Mouse (Mus musculus) large intestine, adult 2 months (tissue): ENCODE data around the gene Esrp2. TPM values are rescaled to one million over a fixed set of nuclear protein-coding genes. Genes with fewer than 3 reads are reported as not detected.

Experiments
- DNase-seq: peaks from one replicate; pipeline ENCODE4 v3.0.0-alpha.2; 2012; ENCODE audit warnings: low read depth, low spot score
- WGBS: fragments of 180-500 bp; shearing (Covaris S2); methylation state at CpG from one replicate; pipeline ENCODE4 v1.1.7; 2018; 5-methylcytosine and 5-hydroxymethylcytosine counted together
- polyA plus RNA-seq: library from polyadenylated mRNA; depleted of rRNA; stranded (reverse); fragments of >200 nt; gene quantifications from 2 replicates; pipeline ENCODE4 v1.2.3, GENCODE M21; 2012; rRNA removed

Gene Esrp2
- polyA plus RNA-seq: 19.4 and 32.1 TPM in 2 replicates

DNA sequence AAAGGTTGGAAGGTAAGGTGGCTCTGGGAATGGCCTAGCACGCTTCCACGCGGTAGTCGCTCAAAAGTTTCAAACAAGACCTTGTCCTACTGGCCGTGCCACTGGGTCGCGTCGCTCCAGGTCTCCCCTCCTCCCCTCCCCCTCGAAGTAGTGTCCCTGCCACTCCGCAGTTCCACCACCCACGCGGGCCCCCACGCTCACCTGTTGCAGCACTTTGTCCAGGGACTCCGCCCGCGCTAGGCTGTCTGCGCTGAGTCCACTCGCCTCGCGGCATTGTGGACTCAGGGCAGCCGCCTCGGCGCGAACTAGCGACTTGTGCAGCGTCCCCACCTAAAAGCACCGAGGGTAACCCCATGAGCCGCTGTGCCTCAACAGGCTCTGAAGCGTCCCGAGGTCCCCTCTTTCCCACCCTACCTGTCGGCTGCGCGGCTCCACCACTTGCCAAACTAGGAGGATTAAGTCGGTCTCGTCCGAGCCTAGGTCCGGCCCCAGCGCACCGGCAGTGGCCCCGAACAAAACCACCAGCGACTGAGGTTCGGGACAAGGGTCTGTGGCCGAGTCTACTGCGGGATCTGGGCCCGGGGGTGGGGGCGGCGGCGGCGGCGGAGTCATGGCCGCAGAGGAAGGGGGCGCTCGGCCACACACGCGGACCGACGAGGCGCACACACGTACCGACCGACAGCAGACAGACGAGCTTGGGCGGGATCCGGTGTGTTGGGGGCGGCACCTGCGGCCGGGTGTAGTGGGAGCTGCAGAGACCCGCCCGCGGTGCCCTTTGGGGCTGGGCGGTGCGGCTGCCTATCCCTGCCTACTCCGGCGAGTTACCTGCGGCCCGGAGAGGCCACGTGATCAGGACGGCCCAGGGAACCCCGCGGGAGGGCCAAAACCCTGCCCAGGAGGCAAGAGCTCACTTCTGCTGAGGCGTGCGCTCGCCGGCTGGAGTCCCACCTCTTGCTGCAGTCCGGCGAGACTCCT lies at the start of gene Esrp2:
Esrp2 (minus strand) TSS at position 819 of the 975 bp plus-strand sequence.
- DNase-seq: no peak
- WGBS: under 1% methylated on average over 86 of the region's 86 CpGs

DNA sequence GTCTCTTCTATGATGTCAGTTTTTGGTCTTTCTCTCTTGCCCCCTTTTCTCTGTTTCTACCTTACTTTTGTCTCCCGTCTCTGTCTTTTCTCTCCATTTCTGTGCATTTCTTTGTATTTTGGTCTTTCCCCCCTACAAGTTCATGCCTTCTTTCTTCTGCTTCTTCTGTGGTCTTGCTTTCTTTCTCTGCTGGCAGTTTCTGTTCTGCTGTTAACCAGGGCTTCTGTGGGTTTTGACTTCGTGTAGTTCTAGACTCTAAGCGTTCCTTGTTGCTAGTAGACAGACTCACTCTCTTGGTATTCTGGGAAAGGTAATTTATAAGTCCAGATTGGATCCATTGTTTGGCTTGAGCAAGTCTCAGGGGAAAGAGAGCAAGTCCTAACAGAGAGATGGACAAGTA lies 49.6 kb upstream of the Esrp2 start:
- no peak for DNase-seq
- WGBS: 89% methylated on average over 3 of the region's 3 CpGs

DNA sequence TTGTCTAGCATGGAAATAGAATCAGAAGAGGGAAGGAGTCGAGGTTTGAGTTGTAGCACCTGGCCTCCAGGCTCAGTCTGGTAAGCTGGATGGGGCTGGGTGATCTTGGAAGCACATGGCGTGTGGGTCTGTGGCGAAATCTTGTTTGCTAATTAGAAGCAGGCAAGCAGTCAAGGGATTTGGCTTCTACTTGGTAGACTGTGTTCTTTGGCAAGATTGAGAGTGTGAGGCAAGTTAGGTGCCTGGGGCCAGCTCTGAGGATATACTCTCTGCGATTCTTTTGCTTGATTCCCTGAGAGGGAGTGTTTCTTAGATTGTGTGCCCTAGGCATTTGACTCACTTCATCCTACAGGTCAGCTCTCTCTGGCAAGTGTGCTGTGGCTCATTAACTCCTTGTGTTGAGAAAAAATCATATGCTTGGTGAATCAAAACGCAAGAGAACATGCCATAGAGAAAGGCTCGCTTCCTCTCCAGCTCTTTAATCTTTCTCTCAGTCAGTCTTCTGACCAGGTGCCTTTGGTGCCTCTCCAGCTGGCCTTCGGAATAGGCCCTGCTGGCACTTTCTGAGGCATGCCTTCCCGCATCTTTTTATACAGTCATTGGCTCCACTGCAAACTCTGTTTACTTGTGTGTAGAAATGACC lies 49.0 kb upstream of the Esrp2 start:
- no peak for DNase-seq
- WGBS: 83% methylated on average over 8 of the region's 8 CpGs

DNA sequence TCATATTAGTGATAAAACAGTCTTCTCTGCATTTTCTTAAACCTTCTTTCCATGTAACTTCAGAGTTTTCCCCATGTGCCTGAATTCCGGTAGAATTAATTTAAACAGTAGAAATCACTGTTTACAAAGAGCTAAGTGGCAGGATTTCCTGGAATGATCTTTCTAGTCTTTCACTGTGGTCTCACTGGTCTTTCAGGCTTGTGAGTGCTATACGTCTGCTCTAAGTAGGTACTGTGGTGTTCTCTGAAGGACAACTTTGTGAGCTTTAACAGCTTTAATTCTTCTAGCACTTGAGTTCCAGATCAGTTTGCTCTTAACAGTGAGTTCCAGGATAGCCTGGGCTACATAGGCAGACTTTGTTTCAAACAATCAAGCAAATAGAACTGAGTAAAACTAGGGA lies 41.7 kb upstream of the Esrp2 start:
- DNase-seq: no peak
- WGBS: 59% methylated on average over 2 of the region's 2 CpGs

DNA sequence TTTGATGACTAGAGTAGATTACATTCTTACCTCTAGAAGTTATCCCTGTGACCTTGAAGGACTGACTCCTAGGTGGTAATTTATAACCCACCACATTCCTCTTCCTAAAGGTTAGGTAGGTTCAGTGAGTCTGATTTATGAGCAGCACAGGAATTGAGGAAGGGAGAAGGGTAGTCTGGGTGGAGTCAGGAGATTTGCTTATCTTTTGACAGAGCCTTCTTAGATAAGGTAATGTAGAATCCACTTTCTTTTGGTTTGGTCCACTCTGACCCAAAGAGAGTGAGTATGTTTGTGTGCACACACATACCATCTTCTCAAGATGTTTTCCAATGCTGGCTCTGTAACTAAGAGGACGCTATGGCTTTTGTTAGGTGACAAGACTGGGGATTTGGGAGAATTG lies 40.8 kb upstream of the Esrp2 start:
- DNase-seq: no peak
- 74% methylated on average over 1 of the region's 1 CpGs for WGBS

DNA sequence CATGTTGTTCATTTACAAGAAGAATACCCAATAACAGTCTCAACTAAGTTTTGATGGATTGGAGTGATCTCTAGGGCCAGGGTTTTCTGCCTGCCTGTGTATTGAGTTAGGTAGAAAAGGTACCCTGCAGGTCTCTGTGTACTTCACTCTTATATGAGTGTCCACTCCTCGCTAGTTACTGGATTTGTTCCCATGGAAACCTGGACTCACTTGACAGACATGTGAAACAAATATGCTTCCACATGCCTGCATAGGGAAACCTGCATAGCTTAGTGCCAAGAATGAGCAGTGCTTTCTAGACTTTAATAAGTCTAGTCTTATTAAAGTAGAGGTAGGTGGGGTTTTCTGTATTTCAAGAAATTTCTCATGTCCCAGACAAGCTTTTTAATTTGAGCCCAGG lies 40.1 kb upstream of the Esrp2 start:
- no peak for DNase-seq
- WGBS: 38% methylated on average over 1 of the region's 1 CpGs

DNA sequence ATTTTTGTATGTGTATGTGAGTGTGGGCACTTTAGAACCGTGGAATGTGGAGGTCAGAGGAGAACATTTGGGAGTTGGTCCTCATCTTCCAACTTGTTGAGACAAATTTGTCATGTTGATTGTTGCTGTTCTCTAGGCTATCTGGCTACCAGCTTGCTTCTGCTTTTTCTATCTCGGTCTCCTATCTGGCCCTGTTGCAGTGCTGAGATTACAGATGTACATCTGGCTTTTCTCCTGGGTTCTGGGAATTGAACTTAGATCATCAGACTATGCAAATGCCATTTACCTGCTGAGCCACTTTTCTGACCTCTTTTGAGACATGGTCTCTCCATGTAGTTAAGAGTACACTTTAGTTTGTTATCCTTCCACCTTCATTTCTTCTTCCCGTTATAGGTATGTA lies 36.8 kb upstream of the Esrp2 start:
- DNase-seq: no peak
- WGBS: 85% methylated on average over 3 of the region's 3 CpGs

DNA sequence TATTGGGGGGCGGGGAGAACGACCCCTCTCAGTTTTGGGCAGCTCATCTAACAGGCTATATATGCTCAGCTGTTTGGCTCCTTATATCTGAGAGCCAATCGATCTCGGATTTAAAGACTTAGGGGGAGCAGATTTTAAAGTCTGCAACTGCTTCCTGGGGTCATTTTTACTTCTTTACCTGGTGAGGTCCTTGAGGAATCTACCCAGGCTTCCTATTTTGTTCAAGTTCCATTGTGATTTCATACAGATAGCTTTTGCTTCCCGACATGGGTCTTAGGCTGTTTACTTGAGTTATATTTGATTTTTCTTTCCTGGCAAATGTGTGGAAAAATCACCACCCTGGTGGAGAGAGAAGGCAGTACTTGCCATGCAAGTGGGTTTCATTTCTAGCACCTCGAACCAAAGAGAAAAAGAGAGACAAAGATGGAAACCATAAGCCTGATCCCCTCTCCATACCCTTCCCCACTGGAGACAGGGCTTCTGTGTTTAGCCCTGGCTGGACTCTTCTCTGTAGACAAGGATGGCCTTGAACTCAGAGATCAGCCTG lies 33.2 kb upstream of the Esrp2 start:
- no peak for DNase-seq
- 17% methylated on average over 6 of the region's 6 CpGs for WGBS

DNA sequence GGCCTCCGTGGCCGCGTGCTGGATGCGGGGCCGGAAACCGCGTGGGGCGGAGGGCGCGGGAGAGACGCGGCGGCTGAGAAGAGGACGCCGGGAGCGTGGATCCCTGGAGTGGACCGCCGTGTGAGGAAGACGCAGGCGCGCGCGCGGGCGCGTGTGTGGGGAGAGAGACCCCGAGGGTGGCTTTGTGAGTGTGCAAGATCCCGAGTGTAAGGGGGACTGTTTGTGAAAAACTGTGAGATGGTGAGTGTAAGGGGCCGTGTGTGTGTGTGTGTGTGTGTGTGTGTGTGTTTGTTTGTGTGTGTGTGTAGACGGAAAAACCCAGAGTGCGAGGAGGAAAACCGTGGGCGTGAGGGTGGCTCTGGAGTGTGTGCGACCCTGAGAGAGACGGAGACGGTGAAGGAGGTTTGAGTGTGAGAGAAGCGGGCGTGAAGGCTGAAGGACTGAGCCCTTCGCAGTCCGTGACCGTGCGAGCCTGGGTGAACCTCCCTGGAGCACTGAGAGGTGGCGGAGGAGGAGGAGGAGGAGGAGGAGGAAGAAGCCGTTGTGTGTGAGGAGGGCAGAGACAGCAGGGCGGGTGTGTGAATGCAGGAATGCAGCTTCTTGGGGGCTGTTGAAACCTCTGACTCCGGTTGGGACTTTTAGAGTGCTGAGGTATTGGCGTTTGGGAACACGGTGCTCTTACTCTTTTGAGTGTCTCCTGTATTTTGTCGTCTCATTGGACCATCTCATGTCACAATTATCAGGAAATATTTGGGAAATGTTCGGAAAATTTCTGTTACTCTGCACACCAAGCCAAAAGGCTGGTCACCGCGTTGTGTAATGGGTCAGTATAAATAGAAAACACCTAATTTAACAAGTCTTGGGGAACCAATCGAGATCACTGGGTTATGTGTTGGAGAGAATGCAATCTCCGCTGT lies 32.5 kb upstream of the Esrp2 start:
- no peak for DNase-seq

DNA sequence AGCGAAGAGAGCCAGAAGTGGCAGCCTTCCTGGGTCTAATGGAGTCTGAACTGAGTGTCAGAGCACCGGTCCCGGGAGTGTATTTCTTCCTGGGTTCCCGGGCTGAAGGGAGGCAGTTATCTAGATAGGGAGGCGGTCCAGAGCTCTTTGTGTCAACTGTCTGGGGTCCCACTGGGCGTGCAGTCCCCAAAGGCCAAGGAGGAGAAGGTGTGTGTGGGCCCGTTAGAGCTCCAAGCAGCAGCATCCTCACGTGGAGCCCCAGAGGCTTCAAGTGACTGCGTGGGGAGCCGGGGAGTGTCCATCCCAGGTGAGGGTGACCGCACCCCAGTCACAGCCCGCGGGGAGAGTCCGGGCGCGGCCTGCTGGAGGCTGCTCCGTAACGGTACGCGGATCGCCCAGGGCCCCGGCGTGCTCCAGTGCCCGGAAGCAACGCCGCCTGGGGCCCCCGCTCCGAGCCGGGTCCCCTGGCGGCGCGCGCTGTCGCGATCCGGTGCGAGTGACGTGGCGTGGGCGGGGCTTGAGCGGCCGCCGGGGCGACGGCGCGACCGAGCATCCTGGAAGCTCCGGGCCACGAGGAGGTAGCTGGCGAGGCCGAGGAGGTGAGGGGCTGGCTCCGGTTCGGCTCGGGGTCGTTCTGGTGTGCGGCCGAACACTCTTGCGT lies 31.7 kb upstream of the Esrp2 start, which contains the start of gene Slc7a6:
Slc7a6 (plus strand) TSS at position 502 of the 661 bp plus-strand sequence.
- DNase-seq: no peak
- under 1% methylated on average over 59 of the region's 59 CpGs for WGBS

More for the DNA sequence above, 32.5 kb upstream of the Esrp2 start:
- WGBS: 1% methylated on average over 54 of the region's 54 CpGs

DNA sequence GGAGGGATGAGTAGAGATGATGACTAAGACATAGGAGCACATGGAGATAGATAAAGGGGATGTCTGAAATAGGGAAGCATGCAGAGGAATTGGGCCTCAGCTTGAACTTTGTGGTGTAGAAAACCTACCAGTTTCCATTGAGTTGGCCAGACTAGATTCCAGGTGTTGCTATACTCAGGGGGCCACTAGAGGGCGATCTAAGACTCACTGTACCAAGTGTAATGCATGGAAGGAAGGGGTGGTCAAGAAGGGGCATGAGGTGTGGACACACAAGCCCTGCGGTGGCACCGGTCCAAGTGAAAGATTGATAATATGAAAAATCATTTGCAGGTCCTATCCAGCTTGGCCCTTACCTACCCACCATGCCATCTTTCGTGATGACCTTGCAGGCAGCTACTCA lies 28.7 kb upstream of the Esrp2 start:
- WGBS: 40% methylated on average over 4 of the region's 4 CpGs
- no peak for DNase-seq

DNA sequence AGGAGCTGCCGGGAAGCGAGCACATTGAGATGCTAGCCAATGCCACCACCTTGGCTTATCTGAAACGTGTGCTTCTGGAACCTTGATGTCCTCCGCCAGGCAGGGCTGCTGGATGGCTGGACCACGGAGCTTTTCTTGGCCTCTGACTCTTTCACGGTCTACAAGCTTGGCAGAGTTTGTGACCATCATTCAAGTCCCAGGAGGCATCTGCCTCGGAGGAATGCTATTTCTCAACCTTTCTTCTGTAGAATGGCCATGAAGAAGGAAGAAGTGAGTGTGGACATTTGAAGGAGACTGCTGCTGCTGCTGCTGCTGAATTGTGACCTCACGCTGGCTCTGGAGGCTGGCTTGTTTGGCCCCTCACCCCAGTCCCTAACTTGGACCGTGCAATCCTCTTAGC lies 26.5 kb upstream of the Esrp2 start:
- 86% methylated on average over 9 of the region's 9 CpGs for WGBS
- no peak for DNase-seq

DNA sequence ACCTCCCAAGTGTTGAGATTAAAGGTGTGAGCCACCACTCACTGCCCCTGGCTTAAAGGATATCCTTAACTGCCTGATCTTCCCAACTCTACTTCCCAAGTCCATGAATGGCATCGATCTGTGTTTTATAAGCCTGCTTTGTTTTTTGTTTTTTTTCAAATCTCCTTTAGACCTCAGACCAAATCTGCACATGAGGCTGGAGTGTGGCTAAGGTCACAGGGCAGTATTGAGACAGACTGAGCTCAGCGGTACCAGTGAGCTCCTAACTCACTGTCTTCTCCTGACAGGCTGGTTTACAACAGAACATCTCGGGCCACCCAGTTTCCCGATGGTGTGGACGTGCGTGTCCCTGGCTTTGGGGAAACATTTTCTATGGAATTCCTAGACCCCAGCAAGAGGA lies 23.1 kb upstream of the Esrp2 start:
- WGBS: 87% methylated on average over 6 of the region's 6 CpGs

DNA sequence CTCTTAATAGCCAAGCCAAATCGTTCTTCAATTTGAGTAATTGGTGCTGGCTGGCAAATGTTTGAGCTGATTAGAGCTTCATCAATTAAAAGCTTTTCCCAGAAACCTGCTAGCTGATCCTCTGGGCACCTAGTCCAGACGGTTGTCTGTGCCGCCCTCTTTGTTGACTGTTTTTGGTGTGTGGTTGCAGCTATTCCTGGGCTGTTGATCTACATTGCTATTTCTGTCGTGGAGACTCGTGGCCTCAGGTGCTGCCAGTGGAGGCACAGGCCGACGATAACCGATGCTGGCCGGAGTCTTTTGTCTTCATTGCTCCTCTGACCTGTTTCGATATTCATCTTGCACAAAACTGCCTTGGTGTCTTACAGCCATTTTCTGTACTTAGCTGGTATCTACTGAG lies 21.6 kb upstream of the Esrp2 start:
- 93% methylated on average over 10 of the region's 10 CpGs for WGBS

More for the DNA sequence above, 23.1 kb upstream of the Esrp2 start:
- DNase-seq: no peak

DNA sequence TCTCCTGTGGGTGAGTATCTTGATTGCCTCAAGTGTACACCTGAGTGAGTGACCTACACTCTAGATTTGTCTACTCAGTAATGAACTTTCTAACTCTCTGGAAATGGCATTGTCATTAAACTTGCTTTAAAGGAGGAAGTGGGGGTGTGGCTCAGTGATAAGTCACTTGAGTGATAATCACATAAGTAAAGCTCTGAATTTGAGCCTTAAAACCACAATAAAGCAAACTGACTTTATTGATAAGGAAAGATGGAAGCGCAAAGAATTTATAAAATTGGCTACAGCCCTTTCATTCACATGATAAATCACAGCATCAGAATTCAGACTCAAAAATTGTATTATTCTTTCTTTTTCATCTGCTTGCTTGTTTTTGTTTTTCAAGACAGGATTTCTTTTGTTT lies 20.6 kb upstream of the Esrp2 start:
- WGBS: 47% methylated on average over 1 of the region's 1 CpGs
- DNase-seq: no peak

More for the DNA sequence above, 21.6 kb upstream of the Esrp2 start:
- DNase-seq: no peak

DNA sequence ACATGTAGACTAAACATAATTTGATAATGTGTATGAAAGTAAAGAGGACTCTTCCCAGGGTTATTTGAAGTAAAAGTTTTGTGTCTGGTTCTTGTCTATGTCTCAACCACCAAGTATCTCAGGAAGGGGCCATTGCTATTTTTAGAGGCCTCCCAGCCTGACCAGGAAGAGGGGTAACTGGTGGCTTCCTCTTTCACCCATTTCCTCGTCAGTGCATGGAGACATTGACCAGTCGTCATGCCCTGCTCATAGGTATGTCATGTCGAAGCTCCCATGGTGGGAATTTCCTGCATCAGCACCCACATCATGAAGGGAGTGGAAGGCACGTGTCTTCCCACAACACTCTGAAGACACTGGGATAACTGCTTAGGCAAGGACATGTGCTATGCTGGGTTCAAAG lies 16.1 kb upstream of the Esrp2 start:
- 64% methylated on average over 4 of the region's 4 CpGs for WGBS
- DNase-seq: no peak

DNA sequence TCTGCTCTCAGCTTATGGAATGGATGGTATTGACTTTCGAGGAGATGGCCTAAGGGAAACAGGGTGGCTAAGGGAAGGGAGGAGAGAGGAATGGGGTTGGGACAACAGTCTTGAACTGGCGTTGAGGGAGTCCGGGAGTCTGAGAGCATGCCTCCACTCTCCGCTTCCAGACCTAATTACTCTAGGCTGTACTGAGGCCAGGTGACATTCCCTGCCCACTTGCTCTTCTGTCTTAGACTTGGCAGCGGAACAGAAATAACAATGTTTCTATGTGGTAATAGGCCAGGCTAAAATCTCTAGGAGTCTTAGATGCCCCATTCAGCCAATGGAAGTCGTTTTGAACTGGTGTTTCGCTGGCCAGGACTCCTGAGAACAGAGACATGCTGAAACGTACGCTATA lies 14.3 kb upstream of the Esrp2 start:
- 71% methylated on average over 9 of the region's 9 CpGs for WGBS
- DNase-seq: no peak

DNA sequence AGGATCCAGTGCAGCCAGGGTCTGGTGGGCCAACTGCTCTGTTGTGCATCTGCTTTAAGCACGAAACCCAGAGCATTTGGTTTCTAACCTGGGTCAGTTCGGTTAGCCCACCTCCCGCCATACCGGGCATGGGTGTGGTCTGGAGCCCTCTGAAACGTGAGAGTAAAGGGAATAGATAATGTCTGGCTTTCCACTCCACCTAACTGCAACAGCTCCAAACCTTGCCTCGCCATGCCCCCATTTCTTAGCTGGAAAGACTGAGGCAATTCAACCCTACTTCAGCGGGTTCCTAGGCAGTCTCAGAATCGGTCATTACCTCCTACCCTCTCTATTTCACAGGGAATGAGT lies 13.9 kb upstream of the Esrp2 start:
- 23% methylated on average over 8 of the region's 8 CpGs for WGBS
- DNase-seq: no peak
